Mouse (Mus musculus) left cerebral cortex, adult 2 months (tissue): Measurements from ENCODE around the gene Wipf3. TPM values are rescaled to one million over a fixed set of nuclear protein-coding genes. Genes with fewer than 3 reads are reported as not detected.

Experiments
- DNase-seq, 2 experiments: peaks; one replicate each; pipeline ENCODE4 v3.0.0; 2021 to 2022; ENCODE audit warnings: low spot score in 2 of 2, mixed read lengths in 1 of 2; ENCODE audit errors: extremely low spot score in 1 of 2
- H3K27ac ChIP-seq: fragments of 200-600 bp; 2 replicates; pipeline ENCODE4 v1.8.1; 2022
- H3K4me3 ChIP-seq: fragments of 200-600 bp; 2 replicates; pipeline ENCODE4 v1.8.1; 2022
- CTCF ChIP-seq: fragments of 200-600 bp; IDR thresholded peaks from 2 replicates; pipeline ENCODE4 v1.8.1; 2022; ENCODE audit warnings: antibody characterized with exemption, mild to moderate bottlenecking, moderate library complexity
- intact Hi-C: fragments of 180-260 bp; cut with DNase I; formaldehyde crosslinking; loops from one replicate; pipeline ENCODE4 v1.15.1; 2025
- total RNA-seq, 2 experiments: library from RNA; stranded (reverse); gene quantifications; 2 replicates each; pipeline ENCODE4 v1.2.3; 2021

Wipf3 gene
- total RNA-seq, 2 experiments from 2014 or later: 92.3 to 108 TPM

- H3K27ac ChIP-seq: no peak overlapping the region
- TF ChIP-seq CTCF: no peak
- no peak for DNase-seq
- H3K4me3 ChIP-seq: no peak overlapping the region
- intact Hi-C loops: no loop called here
Measured at GRCm38 (mm10) chr6:54401503-54401902, 27.9 kb upstream of the Wipf3 start.

GRCm38 (mm10) chr6:54404916-54405315, 24.5 kb upstream of the Wipf3 start:
- DNase-seq: no peak
- TF ChIP-seq CTCF: no peak
- intact Hi-C loops: no loop called here

GRCm38 (mm10) chr6:54406116-54406515, 23.3 kb upstream of the Wipf3 start:
- no peak overlapping the region for H3K27ac ChIP-seq
- H3K4me3 ChIP-seq: no peak overlapping the region
- TF ChIP-seq CTCF: no peak
- intact Hi-C loops: no loop called here
- DNase-seq: no peak

More at GRCm38 (mm10) chr6:54404916-54405315, 24.5 kb upstream of the Wipf3 start:
- H3K4me3 ChIP-seq: no peak overlapping the region
- H3K27ac ChIP-seq: no peak overlapping the region

GRCm38 (mm10) chr6:54409271-54409670, 20.1 kb upstream of the Wipf3 start:
- intact Hi-C loops: no loop called here
- Histone ChIP-seq H3K27ac (no peak overlapping the region), H3K4me3 (no peak overlapping the region)
- no peak for TF ChIP-seq CTCF
- DNase-seq: no peak

GRCm38 (mm10) chr6:54410451-54410850, 19.0 kb upstream of the Wipf3 start:
- DNase-seq: no peak
- intact Hi-C loops: no loop called here
- no peak for TF ChIP-seq CTCF
- H3K27ac ChIP-seq: no peak overlapping the region
- H3K4me3 ChIP-seq: no peak overlapping the region

- intact Hi-C loops: no loop called here
- Histone ChIP-seq H3K27ac (no peak overlapping the region), H3K4me3 (no peak overlapping the region)
- DNase-seq: no peak
- TF ChIP-seq CTCF: no peak
Measured at GRCm38 (mm10) chr6:54411591-54411990, 17.8 kb upstream of the Wipf3 start.

- no peak for TF ChIP-seq CTCF
- DNase-seq: no peak
- Histone ChIP-seq H3K4me3 (no peak overlapping the region), H3K27ac (peak overlapping the region; percentile 13; the same call in 1 of the 2 replicates)
- intact Hi-C loops: no loop called here
Measured at GRCm38 (mm10) chr6:54412879-54413278, 16.5 kb upstream of the Wipf3 start.

- TF ChIP-seq CTCF: no peak
- Histone ChIP-seq H3K27ac (no peak overlapping the region), H3K4me3 (no peak overlapping the region)
- intact Hi-C loops: no loop called here
- no peak for DNase-seq
Measured at GRCm38 (mm10) chr6:54425230-54425629, 4.2 kb upstream of the Wipf3 start.

- intact Hi-C loops: no loop called here
- DNase-seq: no peak
- Histone ChIP-seq H3K27ac (peak overlapping the region; percentile 89), H3K4me3 (peak overlapping the region; percentile 63)
- no peak for TF ChIP-seq CTCF
Measured at GRCm38 (mm10) chr6:54428850-54429446, 455 bp upstream of the Wipf3 start.

GRCm38 (mm10) chr6:54430221-54430620, 818 bp downstream of the Wipf3 start:
- peak overlapping the region; percentile 63 for H3K4me3 ChIP-seq
- TF ChIP-seq CTCF: no peak
- no peak for DNase-seq
- intact Hi-C loops: loop anchor here (2.0 kb wide), 1 partner anchor 39 kb away; no protein-coding TSS in a partner anchor
- peak overlapping the region; percentile 89 for H3K27ac ChIP-seq

GRCm38 (mm10) chr6:54431761-54432160, 2.4 kb downstream of the Wipf3 start:
- DNase-seq: peak; percentile 69 to 73
- intact Hi-C loops: loop anchor here (1.0 to 2.0 kb wide), 3 partner anchors 30 to 45 kb away; no protein-coding TSS in a partner anchor
- TF ChIP-seq CTCF: no peak
- peak overlapping the region; percentile 63 for H3K4me3 ChIP-seq
- peak overlapping the region; percentile 63 for H3K27ac ChIP-seq

GRCm38 (mm10) chr6:54432191-54432590, 2.8 kb downstream of the Wipf3 start:
- DNase-seq: no peak
- Histone ChIP-seq H3K27ac (no peak overlapping the region), H3K4me3 (no peak overlapping the region)
- intact Hi-C loops: no loop called here
- no peak for TF ChIP-seq CTCF
